Mouse (Mus musculus) testis, adult 2 months (tissue): ENCODE data around the gene Trip6. TPM values are rescaled to one million over a fixed set of nuclear protein-coding genes. Genes with fewer than 3 reads are reported as not detected.
"Not testable (repeated sequence)": the region's sequence is repeated elsewhere in the genome, so short reads cannot be mapped to it uniquely, and the experiment has no call there.

Experiments
- H3K27ac ChIP-seq: fragments of 200-500 bp; 2 replicates; pipeline ENCODE4 v1.5.1; 2012; ENCODE audit warnings: low read depth, low read length; ENCODE audit not compliant: control insufficient read depth, insufficient read depth
- H3K27me3 ChIP-seq: fragments of 200-500 bp; 2 replicates; pipeline ENCODE4 v1.6.1; 2012; ENCODE audit warnings: mild to moderate bottlenecking, low read length, moderate library complexity; ENCODE audit not compliant: control insufficient read depth, insufficient read depth
- H3K36me3 ChIP-seq: fragments of 200-500 bp; 2 replicates; pipeline ENCODE4 v1.6.1; 2012; ENCODE audit warnings: mild to moderate bottlenecking, low read length; ENCODE audit not compliant: control insufficient read depth, insufficient read depth
- H3K4me1 ChIP-seq: fragments of 200-500 bp; 2 replicates; pipeline ENCODE4 v1.6.1; 2012; ENCODE audit warnings: low read length; ENCODE audit not compliant: control insufficient read depth, insufficient read depth
- H3K4me3 ChIP-seq: fragments of 200-500 bp; 2 replicates; pipeline ENCODE4 v1.5.1; 2012; ENCODE audit warnings: low read depth, mild to moderate bottlenecking, low read length, moderate library complexity, mixed read lengths; ENCODE audit not compliant: control insufficient read depth
- CTCF ChIP-seq: fragments of 200-500 bp; IDR thresholded peaks from 2 replicates; pipeline ENCODE4 v1.5.1; 2012; ENCODE audit warnings: low read depth, mild to moderate bottlenecking, inconsistent platforms, low read length, moderate library complexity; ENCODE audit not compliant: control insufficient read depth, insufficient read depth, insufficient replicate concordance
- POLR2A ChIP-seq: fragments of 200-500 bp; IDR thresholded peaks from 2 replicates; pipeline ENCODE4 v1.6.1; 2012; ENCODE audit warnings: low read depth, mild to moderate bottlenecking, inconsistent platforms, low read length, moderate library complexity; ENCODE audit not compliant: control insufficient read depth
- polyA plus RNA-seq: library from polyadenylated mRNA; depleted of rRNA; stranded (reverse); fragments of >200 nt; gene quantifications from 2 replicates; pipeline ENCODE4 v1.2.3, GENCODE M21; 2012

The Trip6 gene
- polyA plus RNA-seq, 1 experiment: 4.1 TPM

- no peak for TF ChIP-seq CTCF
- no peak for TF ChIP-seq POLR2A
- Histone ChIP-seq H3K4me1 (peaks cover 21% of the 10 kb centered on the region), H3K27me3 (0 out of 2 replicates have a peak, but pooled peaks cover 3% of the 10 kb centered on the region), H3K36me3 (no peaks in the 10 kb centered on the region), H3K27ac (no peak overlapping the region), H3K4me3 (no peak overlapping the region)
Observed at GRCm38 (mm10) chr5:137289591-137290365, 24.4 kb downstream of the Trip6 start.

GRCm38 (mm10) chr5:137288999-137289470, 25.2 kb downstream of the Trip6 start:
- Histone ChIP-seq H3K27me3 (0 out of 2 replicates have a peak, but pooled peaks cover 3% of the 10 kb centered on the region), H3K27ac (no peak overlapping the region), H3K36me3 (no peaks in the 10 kb centered on the region), H3K4me3 (no peak overlapping the region), H3K4me1 (peaks cover 17% of the 10 kb centered on the region)
- no peak for TF ChIP-seq POLR2A
- TF ChIP-seq CTCF: no peak

- H3K4me1 ChIP-seq: peaks cover 18% of the 10 kb centered on the region
- no peaks in the 10 kb centered on the region for H3K36me3 ChIP-seq
- TF ChIP-seq CTCF: no peak
- TF ChIP-seq POLR2A: no peak
- H3K27ac ChIP-seq: no peak overlapping the region
- no peak overlapping the region for H3K4me3 ChIP-seq
- H3K27me3 ChIP-seq: 0 out of 2 replicates have a peak, but pooled peaks cover 3% of the 10 kb centered on the region
Observed at GRCm38 (mm10) chr5:137287953-137288743, 26.1 kb downstream of the Trip6 start.

- TF ChIP-seq POLR2A: no peak
- TF ChIP-seq CTCF: no peak
- Histone ChIP-seq H3K27me3 (0 out of 2 replicates have a peak, but pooled peaks cover 3% of the 10 kb centered on the region), H3K4me3 (peak within 1 kb of the TSS; percentile 25), H3K4me1 (peaks cover 16% of the 10 kb centered on the region), H3K27ac (no peak within 1 kb of the TSS), H3K36me3 (no peaks in the 10 kb centered on the region)
Observed at GRCm38 (mm10) chr5:137287032-137287952, 26.9 kb downstream of the Trip6 start, which contains the start of gene Ache. Ache (plus strand) TSS chr5:137287519.

GRCm38 (mm10) chr5:137286655-137287031, 27.6 kb downstream of the Trip6 start:
- H3K4me3 ChIP-seq: no peak overlapping the region
- H3K27me3 ChIP-seq: 0 out of 2 replicates have a peak, but pooled peaks cover 3% of the 10 kb centered on the region
- TF ChIP-seq POLR2A (no peak), CTCF (peak; percentile 74; the same call in 1 of the 2 replicates)
- no peak overlapping the region for H3K27ac ChIP-seq
- peaks cover 16% of the 10 kb centered on the region for H3K4me1 ChIP-seq
- H3K36me3 ChIP-seq: no peaks in the 10 kb centered on the region

DNA sequence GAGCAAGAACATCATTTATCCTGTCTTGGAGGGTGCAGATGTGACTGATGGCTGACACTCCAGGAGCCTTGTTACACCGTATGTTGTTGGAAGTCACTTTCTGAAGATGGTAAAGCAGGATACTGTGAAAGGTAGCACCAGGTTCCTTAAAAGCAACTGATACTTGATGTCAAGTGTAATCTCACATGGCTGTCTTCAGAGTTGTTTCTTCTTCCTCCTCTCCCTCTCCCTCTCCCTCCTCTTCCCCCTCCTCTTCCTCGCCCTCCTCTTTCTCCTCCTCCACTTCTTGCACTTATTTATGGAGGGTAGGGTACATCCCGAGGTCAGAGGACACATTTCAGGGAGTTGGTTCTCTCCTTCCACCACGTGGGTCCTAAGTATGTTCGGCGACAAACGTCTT, 28.2 kb downstream of the Trip6 start:
- H3K27ac ChIP-seq: no peak overlapping the region
- TF ChIP-seq POLR2A (no peak), CTCF (no peak)
- H3K27me3 ChIP-seq: 0 out of 2 replicates have a peak, but pooled peaks cover 3% of the 10 kb centered on the region
- no peak overlapping the region for H3K4me3 ChIP-seq
- H3K4me1 ChIP-seq: peaks cover 16% of the 10 kb centered on the region
- no peaks in the 10 kb centered on the region for H3K36me3 ChIP-seq

DNA sequence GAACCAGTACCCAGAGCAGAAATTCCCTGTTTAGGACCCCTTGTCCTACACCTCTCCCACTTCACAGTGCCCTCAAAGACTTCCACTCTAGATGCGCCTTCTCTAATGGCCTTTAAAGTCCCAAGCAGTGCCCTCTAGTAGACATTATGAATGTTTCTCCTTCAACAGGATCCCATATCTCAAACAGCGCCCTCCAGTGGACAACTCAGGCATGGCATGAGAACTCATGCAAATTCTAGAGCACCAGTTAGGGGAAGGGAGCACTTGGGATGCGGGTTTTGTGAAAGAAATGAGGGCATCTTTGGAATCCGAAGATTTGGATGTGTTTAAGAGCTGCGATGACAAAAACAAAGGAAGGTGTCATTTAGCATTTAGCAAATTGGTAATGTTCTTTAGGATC, 29.2 kb downstream of the Trip6 start:
- no peak overlapping the region for H3K4me3 ChIP-seq
- TF ChIP-seq POLR2A (no peak), CTCF (peak; percentile 60; the same call in 1 of the 2 replicates)
- H3K4me1 ChIP-seq: peaks cover 16% of the 10 kb centered on the region
- 0 out of 2 replicates have a peak, but pooled peaks cover 3% of the 10 kb centered on the region for H3K27me3 ChIP-seq
- H3K36me3 ChIP-seq: no peaks in the 10 kb centered on the region
- H3K27ac ChIP-seq: no peak overlapping the region

DNA sequence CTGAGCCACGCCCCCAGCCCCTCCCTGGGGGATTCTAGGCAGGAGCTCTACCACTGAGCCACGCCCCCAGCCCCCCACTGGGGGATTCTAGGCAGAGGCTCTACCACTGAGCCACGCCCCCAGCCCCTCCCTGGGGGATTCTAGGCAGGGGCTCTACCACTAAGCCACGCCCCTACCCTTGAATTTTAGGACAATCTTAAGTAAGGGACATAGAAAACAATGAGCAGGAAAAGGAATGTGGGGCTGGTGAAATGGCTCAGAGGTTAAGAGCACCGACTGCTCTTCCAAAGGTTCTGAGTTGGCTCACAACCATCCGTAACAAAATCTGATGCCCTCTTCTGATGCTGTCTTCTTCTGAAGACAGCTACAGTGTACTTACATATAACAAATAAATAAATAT, 29.8 kb downstream of the Trip6 start:
- peaks cover 16% of the 10 kb centered on the region for H3K4me1 ChIP-seq
- H3K27ac ChIP-seq, H3K4me3 ChIP-seq, H3K36me3 ChIP-seq, H3K27me3 ChIP-seq: not testable (repeated sequence)
